8 mouse cellular contexts compared by ENCODE assay signal in the genomic region with DNA sequence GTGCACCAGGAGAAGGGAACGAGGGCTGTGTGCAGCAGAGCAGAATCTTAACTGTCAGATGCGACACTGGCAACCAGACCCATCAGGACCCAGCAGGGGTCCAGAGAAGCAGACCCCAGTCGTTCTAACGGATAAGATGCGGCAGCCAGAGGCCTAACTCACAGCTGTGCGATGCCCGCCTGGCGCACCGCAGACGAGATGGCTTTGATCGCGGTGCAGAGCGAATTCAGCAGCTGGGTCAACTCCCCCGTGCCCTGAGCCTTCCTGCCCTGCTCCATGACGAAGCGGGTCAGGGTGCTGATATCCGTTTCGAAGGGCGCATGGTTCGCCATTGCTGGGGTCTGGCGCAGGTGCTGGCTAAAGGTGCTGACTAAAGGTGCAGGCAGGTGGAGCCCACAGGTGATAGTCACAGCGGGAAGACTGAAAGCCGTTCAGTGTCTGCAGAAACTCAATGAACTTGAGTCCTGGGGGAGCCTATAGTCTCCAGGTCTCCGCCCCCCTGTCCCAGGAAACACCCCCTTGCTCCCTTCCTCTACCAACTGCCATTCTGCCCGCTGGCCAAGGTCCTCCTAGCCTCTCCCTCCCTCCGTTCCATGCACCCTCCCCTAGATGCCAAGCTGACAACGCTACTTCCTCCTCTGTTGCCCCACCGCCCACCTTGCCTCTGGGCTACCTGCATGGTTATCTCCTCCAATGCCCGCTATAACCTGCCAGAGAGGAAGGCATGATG. TPM values are rescaled to one million over a fixed set of nuclear protein-coding genes. Genes with fewer than 3 reads are reported as not detected.
DNase-seq lines count a peak whose midpoint lies in the region; ATAC-seq and TF ChIP-seq lines count a peak whose summit lies in the region.

Gene Fbp1, minus strand, starts transcription at position 571 of the 730 bp plus-strand sequence.

- peaks cover 5% of the 10 kb centered on the region; the same call in 1 of the 2 replicates for H3K9me3 ChIP-seq in hindbrain, postnatal 0 days (ENCODE audit: low read length)
- H3K9me3 ChIP-seq in liver, embryonic 14.5 days (ENCODE audit: control insufficient read depth, low read length) = no peaks in the 10 kb centered on the region

- peak within 1 kb of the TSS; percentile 38; the same call in 1 of the 2 replicates for H3K9ac ChIP-seq in hindbrain, postnatal 0 days (replicated peaks; ENCODE audit: low read length)
- H3K9ac ChIP-seq in liver, embryonic 14.5 days (replicated peaks) = no peak within 1 kb of the TSS

- WGBS in hindbrain, postnatal 0 days = 6% methylated on average over 28 of the region's 29 CpGs
- WGBS in liver, embryonic 14.5 days (ENCODE audit: insufficient replicate concordance) = 7% methylated on average over 29 of the region's 29 CpGs

- H3K4me2 ChIP-seq in hindbrain, postnatal 0 days (ENCODE audit: low read depth, low read length) = peak within 1 kb of the TSS; percentile 60
- H3K4me2 ChIP-seq in liver, embryonic 14.5 days (ENCODE audit: low read depth) = peak within 1 kb of the TSS; percentile 27

- H3K27me3 ChIP-seq in hindbrain, postnatal 0 days (ENCODE audit: insufficient read depth, low read length) = no peaks in the 10 kb centered on the region
- H3K27me3 ChIP-seq in liver, embryonic 14.5 days (ENCODE audit: control insufficient read depth, insufficient read depth, low read length) = peaks cover 16% of the 10 kb centered on the region
- no peaks in the 10 kb centered on the region for H3K27me3 ChIP-seq in splenic B cell, adult 2 months (ENCODE audit: control insufficient read depth, insufficient read depth, low read length, poor library complexity, severe bottlenecking)

- H3K4me1 ChIP-seq in hindbrain, postnatal 0 days (ENCODE audit: insufficient read depth, low read length) = peaks cover 6% of the 10 kb centered on the region; the same call in 1 of the 2 replicates
- H3K4me1 ChIP-seq in liver, embryonic 14.5 days (replicated peaks; ENCODE audit: control insufficient read depth in 2 of 2, insufficient read depth in 2 of 2, low read length in 1 of 2) = no peaks in the 10 kb centered on the region

- peak; percentile 68 for ATAC-seq in hindbrain, postnatal 0 days
- ATAC-seq in liver, embryonic 14.5 days (ENCODE audit: insufficient read depth) = no peak

- H3K27ac ChIP-seq in gastrocnemius, adult 2 months = no peak within 1 kb of the TSS
- H3K27ac ChIP-seq in hindbrain, postnatal 0 days = no peak within 1 kb of the TSS
- no peak within 1 kb of the TSS for H3K27ac ChIP-seq in liver, embryonic 14.5 days

- no peak for TF ChIP-seq CTCF in gastrocnemius, adult 2 months (IDR thresholded peaks at IDR 0.05)
- no peak for TF ChIP-seq CTCF in hindbrain, postnatal 0 days (IDR thresholded peaks at IDR 0.05; ENCODE audit: low read depth)
- TF ChIP-seq CTCF in liver, embryonic 14.5 days (IDR thresholded peaks at IDR 0.05; ENCODE audit: low read depth) = no peak

- intact Hi-C loops in gastrocnemius, adult 2 months (cut with DNase I) = no loop called here

- no peak for DNase-seq in gastrocnemius, adult 2 months
- no peak for DNase-seq in gastrocnemius, adult 18-20 months (ENCODE audit: low spot score)
- DNase-seq in T-cell, adult 2 months (ENCODE audit: low spot score) = peak; percentile 2
- peak; percentile 22 for DNase-seq in hindbrain, postnatal 0 days (ENCODE audit: low spot score)
- no peak for DNase-seq in liver, embryonic 14.5 days (ENCODE audit: low read depth in 3 of 3, low spot score in 3 of 3)
- peak; percentile 4 for DNase-seq in splenic B cell, adult 2 months (ENCODE audit: low read depth, low spot score)
- no peak for DNase-seq in left cerebral cortex, adult 8-10 months (ENCODE audit: low spot score in 2 of 2)
- DNase-seq in spleen, postnatal 14 days (ENCODE audit: low spot score in 2 of 2) = no peak

- TF ChIP-seq EP300 in liver, embryonic 14.5 days (IDR thresholded peaks at IDR 0.05; ENCODE audit: low read depth) = no peak

- no peaks in the 10 kb centered on the region for H3K36me3 ChIP-seq in hindbrain, postnatal 0 days (ENCODE audit: insufficient read depth, low read length)
- no peaks in the 10 kb centered on the region for H3K36me3 ChIP-seq in liver, embryonic 14.5 days (replicated peaks; ENCODE audit: control insufficient read depth, insufficient read depth, low read depth)
- H3K36me3 ChIP-seq in splenic B cell, adult 2 months (ENCODE audit: control insufficient read depth, insufficient read depth, low read length, poor library complexity, severe bottlenecking) = no peaks in the 10 kb centered on the region

- H3K4me3 ChIP-seq in gastrocnemius, adult 2 months = peak within 1 kb of the TSS; percentile 49
- peak within 1 kb of the TSS; percentile 35 for H3K4me3 ChIP-seq in hindbrain, postnatal 0 days (ENCODE audit: low read length)
- H3K4me3 ChIP-seq in liver, embryonic 14.5 days (ENCODE audit: insufficient read depth in 1 of 2, low read depth in 2 of 2, low read length in 2 of 2) = no peak within 1 kb of the TSS; a peak in 2 of 4 replicates

RNA-seq across cellular contexts. Expression of gene Fbp1, which starts in this region (rescaled TPM):
- not detected for total RNA-seq in gastrocnemius, adult 2 months (2021)
- under 1 TPM; 0.25 to 0.36 TPM for total RNA-seq in gastrocnemius, adult 18-20 months (2021)
- 2.1 TPM in 1 of 2 replicates, not detected in the other for total RNA-seq in hindbrain, postnatal 0 days (2014; rRNA removed)
- 0.50 and 0.78 TPM in 2 replicates for polyA plus RNA-seq in hindbrain, postnatal 0 days (2015; fragmentation: Nextera tagmentation; extraction: Ambion mirVana)
- polyA plus RNA-seq in liver, embryonic 14.5 days (2012; rRNA removed) = 0.68 and 1.2 TPM in 2 replicates
- 2.1 and 4.5 TPM in 2 replicates for polyA plus RNA-seq in liver, embryonic 14.5 days (2014; fragmentation: Nextera tagmentation; extraction: Ambion mirVana)
- total RNA-seq in left cerebral cortex, adult 8-10 months (2022) = 1 to 10 TPM in 1 of 4 experiments, under 1 TPM in 1, not detected in 2; 0.33 to 1.4 TPM

Comparison
In these comparisons a context has a peak if more than half of its experiments do, and no peak if none do; other contexts are left out.
1. DNase-seq: peak in T-cell, adult 2 months (single experiment), hindbrain, postnatal 0 days (single experiment) and splenic B cell, adult 2 months (single experiment); none in gastrocnemius, adult 2 months (single experiment), gastrocnemius, adult 18-20 months (single experiment), liver, embryonic 14.5 days (0 of 3), left cerebral cortex, adult 8-10 months (0 of 2) and spleen, postnatal 14 days (0 of 2).
2. H3K4me3 ChIP-seq: peak in gastrocnemius, adult 2 months (single experiment) and hindbrain, postnatal 0 days (single experiment); none in liver, embryonic 14.5 days (0 of 2).